Mouse (Mus musculus) heart, embryonic 16.5 days (tissue): ENCODE measurements around the gene Prtg. TPM values are rescaled to one million over a fixed set of nuclear protein-coding genes. Genes with fewer than 3 reads are reported as not detected.
A peak's percentile ranks its signal among the peaks of the same experiment; 100 is the strongest.

ENCODE experiments used
- ATAC-seq: fragments of 200-750 bp; cut with Nextera tagmentation; replicated peaks from 2 replicates; pipeline ENCODE4 v1.8.0; 2017; ENCODE audit warnings: moderate number of reproducible peaks; ENCODE audit not compliant: insufficient read depth, low FRiP score; ENCODE audit errors: extremely low read depth
- H3K27ac ChIP-seq: fragments of 300-500 bp; sonication (generic); 2 replicates; pipeline ENCODE4 v1.5.1; 2014; ENCODE audit warnings: mild to moderate bottlenecking, low read length, control low read depth, moderate library complexity
- H3K27me3 ChIP-seq: fragments of 300-500 bp; sonication (generic); 2 replicates; pipeline ENCODE4 v1.6.1; 2014; ENCODE audit warnings: low read length, mixed read lengths; ENCODE audit not compliant: control insufficient read depth, insufficient read depth
- H3K36me3 ChIP-seq: fragments of 300-500 bp; sonication (generic); 2 replicates; pipeline ENCODE4 v1.6.1; 2014; ENCODE audit not compliant: control insufficient read depth, insufficient read depth
- H3K4me1 ChIP-seq: fragments of 300-500 bp; sonication (generic); 2 replicates; pipeline ENCODE4 v1.6.1; 2014; ENCODE audit warnings: low read length, mixed read lengths; ENCODE audit not compliant: control insufficient read depth, insufficient read depth
- H3K4me2 ChIP-seq: fragments of 300-500 bp; sonication (generic); 2 replicates; pipeline ENCODE4 v1.6.1; 2014; ENCODE audit warnings: low read depth, mild to moderate bottlenecking, control low read depth, low read length
- H3K4me3 ChIP-seq: fragments of 300-500 bp; sonication (generic); 2 replicates; pipeline ENCODE4 v1.5.1; 2014; ENCODE audit warnings: mild to moderate bottlenecking, control low read depth, low read length
- H3K9ac ChIP-seq: fragments of 300-500 bp; sonication (generic); 2 replicates; pipeline ENCODE4 v1.6.1; 2014; ENCODE audit warnings: low read length, control low read depth
- H3K9me3 ChIP-seq: fragments of 300-500 bp; sonication (generic); replicated peaks from 2 replicates; pipeline ENCODE4 v1.6.1; 2016; ENCODE audit warnings: low read length; ENCODE audit not compliant: control insufficient read depth
- WGBS: fragments of 180-500 bp; shearing (Covaris S2); extraction: QIAGEN DNeasy Blood & Tissue Kit; methylation state at CpG from one replicate; pipeline ENCODE4 v1.1.7; 2014; 5-methylcytosine and 5-hydroxymethylcytosine counted together
- polyA plus RNA-seq: library from polyadenylated mRNA; unstranded; fragments of >200 nt; fragmentation: Nextera tagmentation; extraction: Ambion mirVana; gene quantifications from 2 replicates; pipeline ENCODE4 v1.2.1, GENCODE M21; 2015

The Prtg gene
- polyA plus RNA-seq, 1 experiment from 2014 or later = 0.29 TPM

GRCm38 (mm10) chr9:72825511-72825910 lies 18.8 kb downstream of the Prtg start:
- no peak overlapping the region for H3K27ac ChIP-seq
- H3K36me3 ChIP-seq = no peaks in the 10 kb centered on the region
- H3K9me3 ChIP-seq = no peaks in the 10 kb centered on the region
- WGBS = 43% methylated on average over 4 of the region's 4 CpGs
- H3K4me3 ChIP-seq = no peak overlapping the region
- no peak for ATAC-seq
- H3K4me1 ChIP-seq = peaks cover 3% of the 10 kb centered on the region
- no peak overlapping the region for H3K4me2 ChIP-seq
- H3K27me3 ChIP-seq = no peaks in the 10 kb centered on the region
- no peak overlapping the region for H3K9ac ChIP-seq

- H3K4me1 ChIP-seq = peaks cover 3% of the 10 kb centered on the region
- no peaks in the 10 kb centered on the region for H3K27me3 ChIP-seq
- WGBS = 40% methylated on average over 3 of the region's 3 CpGs
- H3K36me3 ChIP-seq = no peaks in the 10 kb centered on the region
- H3K4me3 ChIP-seq = no peak overlapping the region
- no peak overlapping the region for H3K9ac ChIP-seq
- H3K27ac ChIP-seq = no peak overlapping the region
- no peak for ATAC-seq
- H3K4me2 ChIP-seq = no peak overlapping the region
- no peaks in the 10 kb centered on the region for H3K9me3 ChIP-seq
These were observed 19.3 kb downstream of the Prtg start for GRCm38 (mm10) chr9:72825976-72826375.

GRCm38 (mm10) chr9:72828616-72829257 lies 22.1 kb downstream of the Prtg start:
- H3K4me2 ChIP-seq = no peak overlapping the region
- no peaks in the 10 kb centered on the region for H3K27me3 ChIP-seq
- WGBS = 55% methylated on average over 5 of the region's 5 CpGs
- H3K9ac ChIP-seq = no peak overlapping the region
- no peaks in the 10 kb centered on the region for H3K36me3 ChIP-seq
- H3K9me3 ChIP-seq = no peaks in the 10 kb centered on the region
- H3K4me3 ChIP-seq = no peak overlapping the region
- no peak; the same call in 1 of the 2 replicates for ATAC-seq
- peak overlapping the region; percentile 18; the same call in 1 of the 2 replicates for H3K27ac ChIP-seq
- peaks cover 3% of the 10 kb centered on the region for H3K4me1 ChIP-seq

- Histone ChIP-seq H3K36me3 (no peaks in the 10 kb centered on the region), H3K4me1 (peaks cover 21% of the 10 kb centered on the region), H3K27me3 (no peaks in the 10 kb centered on the region), H3K9ac (no peak overlapping the region), H3K27ac (peak overlapping the region; percentile 6; the same call in 1 of the 2 replicates), H3K4me3 (no peak overlapping the region), H3K4me2 (peak overlapping the region; percentile 1; the same call in 1 of the 2 replicates), H3K9me3 (no peaks in the 10 kb centered on the region)
- ATAC-seq = peak; percentile 49
- WGBS = 23% methylated on average over 10 of the region's 10 CpGs
These were observed 27.5 kb downstream of the Prtg start for GRCm38 (mm10) chr9:72833992-72834696.

- H3K27ac ChIP-seq = no peak overlapping the region
- H3K27me3 ChIP-seq = no peaks in the 10 kb centered on the region
- peaks cover 21% of the 10 kb centered on the region for H3K4me1 ChIP-seq
- no peak overlapping the region for H3K9ac ChIP-seq
- 85% methylated on average over 1 of the region's 1 CpGs for WGBS
- H3K36me3 ChIP-seq = no peaks in the 10 kb centered on the region
- no peak for ATAC-seq
- H3K4me2 ChIP-seq = no peak overlapping the region
- H3K9me3 ChIP-seq = no peaks in the 10 kb centered on the region
- no peak overlapping the region for H3K4me3 ChIP-seq
These were observed 28.3 kb downstream of the Prtg start for GRCm38 (mm10) chr9:72835007-72835406.

- WGBS = 75% methylated on average over 11 of the region's 11 CpGs
- H3K9ac ChIP-seq = no peak overlapping the region
- no peak overlapping the region for H3K4me3 ChIP-seq
- H3K27me3 ChIP-seq = no peaks in the 10 kb centered on the region
- H3K4me2 ChIP-seq = no peak overlapping the region
- no peak overlapping the region for H3K27ac ChIP-seq
- H3K36me3 ChIP-seq = no peaks in the 10 kb centered on the region
- H3K9me3 ChIP-seq = no peaks in the 10 kb centered on the region
- no peak for ATAC-seq
- peaks cover 21% of the 10 kb centered on the region for H3K4me1 ChIP-seq
These were observed 30.2 kb downstream of the Prtg start for GRCm38 (mm10) chr9:72836708-72837495.

GRCm38 (mm10) chr9:72837598-72838160 lies 31.0 kb downstream of the Prtg start:
- WGBS = 68% methylated on average over 6 of the region's 6 CpGs
- Histone ChIP-seq H3K4me1 (peaks cover 21% of the 10 kb centered on the region), H3K9me3 (no peaks in the 10 kb centered on the region), H3K27me3 (no peaks in the 10 kb centered on the region), H3K9ac (no peak overlapping the region), H3K36me3 (no peaks in the 10 kb centered on the region), H3K4me2 (no peak overlapping the region), H3K4me3 (no peak overlapping the region), H3K27ac (no peak overlapping the region)
- no peak for ATAC-seq

GRCm38 (mm10) chr9:72838256-72838655 lies 31.6 kb downstream of the Prtg start:
- Histone ChIP-seq H3K4me3 (no peak overlapping the region), H3K27me3 (no peaks in the 10 kb centered on the region), H3K4me2 (no peak overlapping the region), H3K36me3 (no peaks in the 10 kb centered on the region), H3K9ac (no peak overlapping the region), H3K4me1 (peaks cover 21% of the 10 kb centered on the region), H3K27ac (no peak overlapping the region), H3K9me3 (no peaks in the 10 kb centered on the region)
- ATAC-seq = no peak
- whole genome bisulfite sequencing = 63% methylated on average over 3 of the region's 3 CpGs
